Mouse (Mus musculus): ENCODE data around the gene Olfr481. TPM values are rescaled to one million over a fixed set of nuclear protein-coding genes. Genes with fewer than 3 reads are reported as not detected.

Gene Olfr481
- under 1 TPM in 1 of 2 experiments, not detected in 1; 0.16 TPM for polyA plus RNA-seq (2017; shearing (Covaris generic))

DNA sequence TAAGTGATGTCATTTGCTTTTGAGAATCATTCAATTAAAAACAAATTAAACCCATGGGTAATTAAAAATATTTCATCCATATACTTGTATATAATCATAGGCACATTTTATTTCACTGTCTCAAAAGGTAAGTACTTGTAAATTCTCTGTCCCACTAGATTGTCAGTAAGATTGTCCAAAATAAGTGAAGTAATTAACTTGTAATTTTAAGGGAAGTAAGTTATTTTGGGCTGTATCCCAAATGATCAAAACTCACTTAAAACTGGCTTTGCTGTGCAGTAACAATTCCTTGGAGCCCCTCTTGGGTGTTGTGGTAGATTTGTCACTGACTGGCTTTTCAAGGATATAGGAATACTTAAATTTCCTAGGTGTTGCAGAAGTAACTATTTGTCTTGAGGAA lies at the start of gene Olfr481:
TSS of gene Olfr481 (plus strand) at position 301 of the 400 bp plus-strand sequence.
- no peak for ATAC-seq

GRCm38 (mm10) chr7:108033889-108034288 lies 45.8 kb upstream of the Olfr481 start, which contains the start of gene Olfr478:
Gene Olfr478 (minus strand): TSS chr7:108033989.
- no peak for ATAC-seq

GRCm38 (mm10) chr7:108050393-108050792 lies 29.3 kb upstream of the Olfr481 start, which contains the start of gene Olfr479:
Gene Olfr479 (plus strand): TSS chr7:108050693.
- ATAC-seq, result no peak

GRCm38 (mm10) chr7:108067246-108067645 lies 12.4 kb upstream of the Olfr481 start, which contains the start of gene Olfr480:
Gene Olfr480 (minus strand): TSS chr7:108067346.
- no peak for ATAC-seq

DNA sequence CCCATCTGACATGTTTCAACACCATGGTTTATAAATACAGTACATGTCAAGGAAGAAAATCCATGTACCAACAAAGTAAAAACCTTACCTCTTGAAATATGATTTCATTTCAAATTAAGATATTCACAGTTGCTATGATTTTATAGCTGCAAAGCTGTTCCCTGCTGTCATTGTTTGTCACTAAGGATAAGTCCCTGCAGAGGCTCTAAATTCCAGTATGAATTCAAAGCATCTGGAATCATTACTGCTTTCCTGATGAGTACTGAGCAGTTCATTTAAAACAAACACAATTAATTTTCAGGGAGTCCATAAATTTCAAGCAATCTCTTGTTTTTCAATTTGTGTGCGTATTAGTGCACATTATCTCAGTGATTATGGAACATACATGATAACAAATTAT lies 17.8 kb downstream of the Olfr481 start, which contains the start of gene Olfr482:
TSS of gene Olfr482 (minus strand) at position 101 of the 400 bp plus-strand sequence.
- ATAC-seq, result no peak

DNA sequence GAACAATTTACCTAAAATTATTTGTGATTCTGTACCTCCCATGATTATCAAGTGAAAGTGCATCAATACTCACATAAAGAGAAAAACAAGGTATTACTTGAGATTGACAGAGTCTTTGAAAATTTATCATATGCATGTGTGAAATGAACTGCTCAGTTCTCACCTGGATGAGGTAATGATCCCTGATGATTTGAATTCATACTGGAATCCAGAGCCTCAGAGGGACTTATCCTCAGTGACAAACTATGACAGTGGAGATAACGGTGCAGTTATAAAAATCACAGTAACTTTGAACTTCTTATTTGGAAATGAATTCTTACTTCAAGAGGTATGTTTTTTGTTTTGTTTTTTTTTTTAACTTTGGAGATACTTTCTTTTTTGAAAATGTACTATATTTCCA lies 20.9 kb downstream of the Olfr481 start, which contains the start of gene Olfr483:
TSS of gene Olfr483 (plus strand) at position 301 of the 400 bp plus-strand sequence.
- no peak for ATAC-seq

GRCm38 (mm10) chr7:108120681-108121080 lies 41.0 kb downstream of the Olfr481 start:
- no peak for ATAC-seq

GRCm38 (mm10) chr7:108121416-108121815 lies 41.8 kb downstream of the Olfr481 start:
- no peak for ATAC-seq

GRCm38 (mm10) chr7:108127349-108127748 lies 47.7 kb downstream of the Olfr481 start, which contains the start of gene Olfr484:
Gene Olfr484 (minus strand): TSS chr7:108127449.
- ATAC-seq, result no peak

Other genes starting within 250 kb of the Olfr481 start
- gene Olfr470, start 232.4 kb upstream of the Olfr481 start, polyA plus RNA-seq (2017; shearing (Covaris generic)), result under 1 TPM; 0.47 to 0.58 TPM
- gene Olfr472, start 182.0 kb upstream of the Olfr481 start, polyA plus RNA-seq (2017; shearing (Covaris generic)), result under 1 TPM in 1 of 2 experiments, not detected in 1; 0.09 TPM
- not detected for gene Olfr473, start 149.4 kb upstream of the Olfr481 start, polyA plus RNA-seq (2017; shearing (Covaris generic))
- gene Olfr474, start 125.2 kb upstream of the Olfr481 start, polyA plus RNA-seq (2017; shearing (Covaris generic)), result not detected
- gene Olfr476, start 115.1 kb upstream of the Olfr481 start, polyA plus RNA-seq (2017; shearing (Covaris generic)), result not detected
- not detected for gene Olfr477, start 93.2 kb upstream of the Olfr481 start, polyA plus RNA-seq (2017; shearing (Covaris generic))
- gene Olfr478, start 45.9 kb upstream of the Olfr481 start, polyA plus RNA-seq (2017; shearing (Covaris generic)), result not detected
- gene Olfr479, start 29.2 kb upstream of the Olfr481 start, polyA plus RNA-seq (2017; shearing (Covaris generic)), result under 1 TPM in 1 of 2 experiments, not detected in 1; 0.15 TPM
- gene Olfr480, start 12.5 kb upstream of the Olfr481 start, polyA plus RNA-seq (2017; shearing (Covaris generic)), result not detected
- gene Olfr482, start 17.7 kb downstream of the Olfr481 start, polyA plus RNA-seq (2017; shearing (Covaris generic)), result not detected
- gene Olfr483, start 21.0 kb downstream of the Olfr481 start, polyA plus RNA-seq (2017; shearing (Covaris generic)), result not detected
- gene Olfr484, start 47.6 kb downstream of the Olfr481 start, polyA plus RNA-seq (2017; shearing (Covaris generic)), result not detected
- not detected for gene Olfr485, start 80.0 kb downstream of the Olfr481 start, polyA plus RNA-seq (2017; shearing (Covaris generic))
- not detected for gene Olfr486, start 92.9 kb downstream of the Olfr481 start, polyA plus RNA-seq (2017; shearing (Covaris generic))
- not detected for gene Olfr487, start 134.8 kb downstream of the Olfr481 start, polyA plus RNA-seq (2017; shearing (Covaris generic))
- gene Olfr488, start 178.5 kb downstream of the Olfr481 start, polyA plus RNA-seq (2017; shearing (Covaris generic)), result not detected
- not detected for gene Olfr490, start 209.1 kb downstream of the Olfr481 start, polyA plus RNA-seq (2017; shearing (Covaris generic))
- gene Olfr491, start 233.6 kb downstream of the Olfr481 start, polyA plus RNA-seq (2017; shearing (Covaris generic)), result not detected
- not detected for gene Olfr492, start 243.8 kb downstream of the Olfr481 start, polyA plus RNA-seq (2017; shearing (Covaris generic))